Mouse (Mus musculus) lung, postnatal 0 days (tissue): ENCODE results near the gene Zfp871. TPM values are rescaled to one million over a fixed set of nuclear protein-coding genes. Genes with fewer than 3 reads are reported as not detected.

Experiments
- ATAC-seq: fragments of 200-750 bp; cut with Nextera tagmentation; 2 replicates; pipeline ENCODE4 v1.8.0; 2017; ENCODE audit warnings: moderate library complexity
- DNase-seq: peaks from one replicate; pipeline ENCODE4 v3.0.0-alpha.2; 2016; ENCODE audit warnings: low spot score
- H3K27ac ChIP-seq: fragments of 300-500 bp; sonication (generic); 2 replicates; pipeline ENCODE4 v1.5.1; 2014; ENCODE audit warnings: antibody characterized with exemption, mild to moderate bottlenecking, low read length, mixed read lengths
- H3K27me3 ChIP-seq: fragments of 300-500 bp; sonication (generic); replicated peaks from 2 replicates; pipeline ENCODE4 v1.6.1; 2014; ENCODE audit warnings: low read length, mixed read lengths; ENCODE audit not compliant: insufficient read depth
- H3K36me3 ChIP-seq: fragments of 300-500 bp; sonication (generic); 2 replicates; pipeline ENCODE4 v1.6.1; 2014; ENCODE audit warnings: low read length, mixed read lengths; ENCODE audit not compliant: insufficient read depth
- H3K4me1 ChIP-seq: fragments of 300-500 bp; sonication (generic); 2 replicates; pipeline ENCODE4 v1.6.1; 2014; ENCODE audit warnings: antibody characterized with exemption, low read depth, low read length, mixed read lengths; ENCODE audit not compliant: insufficient read depth
- H3K4me2 ChIP-seq: fragments of 300-500 bp; sonication (generic); replicated peaks from 2 replicates; pipeline ENCODE4 v1.6.1; 2014; ENCODE audit warnings: low read depth, mild to moderate bottlenecking, low read length, moderate library complexity, mixed read lengths
- H3K4me3 ChIP-seq: fragments of 300-500 bp; sonication (generic); 2 replicates; pipeline ENCODE4 v1.5.1; 2014; ENCODE audit warnings: low read depth, low read length
- H3K9ac ChIP-seq: fragments of 300-500 bp; sonication (generic); replicated peaks from 2 replicates; pipeline ENCODE4 v1.6.1; 2014; ENCODE audit warnings: low read depth, mild to moderate bottlenecking
- H3K9me3 ChIP-seq: fragments of 300-500 bp; sonication (generic); 2 replicates; pipeline ENCODE4 v1.6.1; 2016; ENCODE audit warnings: low read length, mixed read lengths
- CTCF ChIP-seq: IDR thresholded peaks from 2 replicates; pipeline ENCODE4 v1.5.1; 2016; ENCODE audit warnings: antibody characterized with exemption, mild to moderate bottlenecking
- EP300 ChIP-seq: IDR thresholded peaks from 2 replicates; pipeline ENCODE4 v1.6.1; 2016; ENCODE audit warnings: antibody characterized with exemption, mild to moderate bottlenecking, control low read depth
- WGBS: fragments of 180-500 bp; shearing (Covaris S2); extraction: QIAGEN DNeasy Blood & Tissue Kit; methylation state at CpG from one replicate; pipeline ENCODE4 v1.1.7; 2014; 5-methylcytosine and 5-hydroxymethylcytosine counted together
- polyA plus RNA-seq: library from polyadenylated mRNA; unstranded; fragments of >200 nt; fragmentation: Nextera tagmentation; extraction: Ambion mirVana; gene quantifications from 2 replicates; pipeline ENCODE4 v1.2.1, GENCODE M21; 2015

Gene Zfp871
- polyA plus RNA-seq, 1 experiment from 2014 or later = 18.9 TPM

DNA sequence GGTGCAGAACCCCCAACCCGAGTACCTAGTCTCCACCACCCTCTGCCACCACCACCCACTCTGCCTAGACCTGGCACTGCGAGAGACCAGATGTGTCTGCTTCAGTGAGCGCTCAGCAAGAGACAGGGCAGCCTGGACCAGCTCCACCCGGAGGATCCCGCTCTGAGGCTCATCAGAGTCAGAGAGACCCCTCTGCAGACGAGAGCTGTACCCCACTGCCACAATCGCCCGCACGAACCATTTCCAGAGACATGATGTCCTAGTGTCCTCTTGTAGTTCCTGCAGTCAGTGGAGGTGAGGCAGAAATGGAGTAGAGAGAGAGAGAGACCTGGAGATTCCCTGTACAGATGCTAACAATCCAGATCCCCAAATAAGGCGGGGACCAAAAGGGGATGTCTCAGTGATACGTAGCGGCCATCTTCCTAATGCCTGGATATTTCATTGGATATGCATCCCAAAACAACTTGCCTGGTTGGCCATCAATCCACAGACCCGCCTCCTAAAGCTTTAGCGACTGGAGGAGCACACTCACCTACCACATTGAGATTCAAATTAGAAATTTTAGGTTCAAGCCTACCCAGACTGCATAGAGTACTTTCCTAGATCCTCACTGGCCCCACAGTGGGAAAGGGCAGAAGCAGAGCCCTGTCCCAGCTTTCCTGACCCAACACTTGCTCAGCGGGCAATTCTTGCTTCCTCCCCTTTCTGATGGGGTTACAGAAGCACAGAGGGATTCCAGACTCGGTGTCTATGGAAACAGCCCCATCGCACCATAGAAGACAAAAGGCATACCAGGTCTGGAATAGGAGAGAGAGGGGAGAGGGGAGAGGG, 21.7 kb upstream of the Zfp871 start, which contains the start of gene Zfp811:
Gene Zfp811, minus strand, starts transcription at position 388 of the 831 bp plus-strand sequence.
- no peak within 1 kb of the TSS for H3K9ac ChIP-seq
- no peaks in the 10 kb centered on the region for H3K27me3 ChIP-seq
- peak within 1 kb of the TSS; percentile 55 for H3K4me2 ChIP-seq
- no peaks in the 10 kb centered on the region for H3K4me1 ChIP-seq
- peak; percentile 76 for ATAC-seq
- peak within 1 kb of the TSS; percentile 28; the same call in 1 of the 2 replicates for H3K4me3 ChIP-seq
- 2% methylated on average over 17 of the region's 17 CpGs for WGBS
- no peaks in the 10 kb centered on the region for H3K9me3 ChIP-seq
- DNase-seq = peak; percentile 37
- no peaks in the 10 kb centered on the region for H3K36me3 ChIP-seq
- no peak for TF ChIP-seq EP300
- H3K27ac ChIP-seq = no peak within 1 kb of the TSS

DNA sequence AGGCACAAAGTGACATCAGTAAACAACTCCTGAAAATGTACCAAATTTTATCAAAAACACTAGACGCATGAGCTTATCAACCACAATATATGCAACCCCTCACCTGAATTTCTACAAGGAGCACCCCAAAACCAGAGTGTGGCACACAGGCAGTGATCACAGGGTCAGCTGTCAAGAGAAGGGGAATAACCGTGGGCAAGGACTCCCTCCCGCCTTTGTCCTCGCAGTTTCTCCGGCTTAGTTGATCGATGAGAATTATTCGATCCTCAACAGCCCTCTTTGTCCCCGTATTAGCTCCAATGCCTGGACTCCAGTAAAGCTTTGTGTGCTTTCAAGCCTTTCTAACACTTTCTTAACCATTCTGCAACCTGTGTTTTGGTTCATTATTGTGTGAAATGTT, 20.8 kb upstream of the Zfp871 start:
- no peak for DNase-seq
- Histone ChIP-seq H3K9me3 (no peaks in the 10 kb centered on the region), H3K9ac (no peak overlapping the region), H3K4me3 (no peak overlapping the region; the same call in 1 of the 2 replicates), H3K4me1 (no peaks in the 10 kb centered on the region), H3K4me2 (peak overlapping the region; percentile 55; the same call in 1 of the 2 replicates), H3K27me3 (no peaks in the 10 kb centered on the region), H3K36me3 (no peaks in the 10 kb centered on the region), H3K27ac (no peak overlapping the region)
- no peak for ATAC-seq
- 7% methylated on average over 8 of the region's 8 CpGs for WGBS
- TF ChIP-seq CTCF (no peak), EP300 (no peak)

DNA sequence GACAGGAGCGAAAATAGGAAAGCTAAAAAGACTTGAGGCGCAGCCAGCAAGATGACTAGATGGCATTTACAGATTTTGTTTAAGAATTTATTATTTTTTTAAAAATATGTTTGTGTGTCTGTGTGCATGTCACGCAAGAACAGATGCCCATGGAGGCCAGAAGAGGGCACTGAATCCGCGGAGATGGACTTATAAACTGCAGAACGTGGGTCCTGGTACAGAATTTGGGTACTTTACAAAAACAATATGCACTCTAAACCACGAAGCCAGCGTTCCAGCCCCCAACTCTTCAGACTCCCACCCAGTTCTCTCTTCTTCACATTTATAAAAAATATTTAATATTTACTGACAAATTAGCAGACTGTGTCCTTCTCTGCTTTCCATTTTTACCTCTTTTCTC, 1.2 kb upstream of the Zfp871 start:
- no peak overlapping the region for H3K4me2 ChIP-seq

GRCm38 (mm10) chr17:32788576-32788975, 489 bp upstream of the Zfp871 start:
- WGBS = 4% methylated on average over 9 of the region's 9 CpGs
- TF ChIP-seq CTCF (no peak), EP300 (no peak)
- H3K36me3 ChIP-seq = no peaks in the 10 kb centered on the region

More for the DNA sequence above, 1.2 kb upstream of the Zfp871 start:
- no peaks in the 10 kb centered on the region for H3K27me3 ChIP-seq
- ATAC-seq = no peak
- no peak overlapping the region for H3K27ac ChIP-seq
- H3K4me1 ChIP-seq = peaks cover 7% of the 10 kb centered on the region; the same call in 1 of the 2 replicates
- H3K36me3 ChIP-seq = no peaks in the 10 kb centered on the region
- DNase-seq = no peak
- no peak overlapping the region for H3K4me3 ChIP-seq
- no peaks in the 10 kb centered on the region for H3K9me3 ChIP-seq
- WGBS = 75% methylated on average over 8 of the region's 8 CpGs
- TF ChIP-seq EP300 = no peak
- TF ChIP-seq CTCF = no peak
- no peak overlapping the region for H3K9ac ChIP-seq

GRCm38 (mm10) chr17:32787436-32788093, 522 bp downstream of the Zfp871 start:
- H3K36me3 ChIP-seq = no peaks in the 10 kb centered on the region
- under 1% methylated on average over 31 of the region's 31 CpGs for WGBS
- peak overlapping the region; percentile 88 for H3K9ac ChIP-seq
- H3K4me2 ChIP-seq = peak overlapping the region; percentile 62
- peak; percentile 51 for DNase-seq
- peaks cover 7% of the 10 kb centered on the region; the same call in 1 of the 2 replicates for H3K4me1 ChIP-seq
- H3K4me3 ChIP-seq = peak overlapping the region; percentile 71
- peak overlapping the region; percentile 95 for H3K27ac ChIP-seq
- TF ChIP-seq EP300 (no peak), CTCF (no peak)
- H3K9me3 ChIP-seq = no peaks in the 10 kb centered on the region
- no peaks in the 10 kb centered on the region for H3K27me3 ChIP-seq
- peak; percentile 92 for ATAC-seq

More at GRCm38 (mm10) chr17:32788576-32788975, 489 bp upstream of the Zfp871 start:
- H3K9me3 ChIP-seq = no peaks in the 10 kb centered on the region
- H3K4me2 ChIP-seq = peak overlapping the region; percentile 62
- peak overlapping the region; percentile 71 for H3K4me3 ChIP-seq
- H3K4me1 ChIP-seq = peaks cover 7% of the 10 kb centered on the region; the same call in 1 of the 2 replicates
- H3K27me3 ChIP-seq = no peaks in the 10 kb centered on the region
- H3K27ac ChIP-seq = no peak overlapping the region
- no peak for DNase-seq
- ATAC-seq = no peak
- no peak overlapping the region for H3K9ac ChIP-seq

GRCm38 (mm10) chr17:32786944-32787343, 1.1 kb downstream of the Zfp871 start:
- 55% methylated on average over 6 of the region's 6 CpGs for WGBS
- TF ChIP-seq CTCF (no peak), EP300 (no peak)
- no peak for DNase-seq
- Histone ChIP-seq H3K27ac (no peak overlapping the region), H3K4me3 (peak overlapping the region; percentile 71), H3K36me3 (no peaks in the 10 kb centered on the region), H3K27me3 (no peaks in the 10 kb centered on the region), H3K9me3 (no peaks in the 10 kb centered on the region), H3K4me1 (peaks cover 7% of the 10 kb centered on the region; the same call in 1 of the 2 replicates), H3K4me2 (peak overlapping the region; percentile 62), H3K9ac (peak overlapping the region; percentile 88; the same call in 1 of the 2 replicates)
- no peak for ATAC-seq
